24 mouse cellular contexts compared by ENCODE assay signal in genomic region chr4:127758961-127759360, GRCm38 (mm10).
DNase-seq lines count a peak whose midpoint lies in the region; ATAC-seq lines count a peak whose summit lies in the region.
"Had no signal": no experiment of that assay in that cellular context is flagged by ENCODE, and none has a peak within 500 bp of the region (broad histone marks: within the 10 kb centered on the region; RNA-seq: fewer than 3 reads in every experiment).

No protein-coding gene starts in this region.

- no peaks in the 10 kb centered on the region for H3K9me3 ChIP-seq in midbrain, embryonic 10.5 days (replicated peaks)
- no peaks in the 10 kb centered on the region for H3K9me3 ChIP-seq in midbrain, embryonic 13.5 days
- no peaks in the 10 kb centered on the region for H3K9me3 ChIP-seq in midbrain, embryonic 14.5 days (ENCODE audit: control insufficient read depth, low read length)
- no peaks in the 10 kb centered on the region for H3K9me3 ChIP-seq in midbrain, embryonic 15.5 days
- H3K9me3 ChIP-seq: embryonic facial prominence, embryonic 13.5 days; embryonic facial prominence, embryonic 15.5 days; forebrain, embryonic 10.5 days; forebrain, embryonic 12.5 days had no signal

- H3K4me3 ChIP-seq in midbrain, embryonic 10.5 days: no peak overlapping the region
- no peak overlapping the region for H3K4me3 ChIP-seq in midbrain, embryonic 13.5 days (replicated peaks)
- no peak overlapping the region for H3K4me3 ChIP-seq in midbrain, embryonic 14.5 days (replicated peaks; ENCODE audit: low read depth, low read length)
- no peak overlapping the region for H3K4me3 ChIP-seq in midbrain, embryonic 15.5 days
- H3K4me3 ChIP-seq: embryonic facial prominence, embryonic 13.5 days; embryonic facial prominence, embryonic 15.5 days; erythroblast, embryonic 14.5 days; forebrain, embryonic 10.5 days; forebrain, embryonic 12.5 days had no signal

- peak; percentile 36 for DNase-seq in midbrain, embryonic 10.5 days (ENCODE audit: low spot score)
- peak; percentile 22 for DNase-seq in midbrain, embryonic 14.5 days
- peak; percentile 20 for DNase-seq in retina, embryonic 14.5 days (ENCODE audit: low spot score)
- DNase-seq in retina, postnatal 7 days (ENCODE audit: low read depth, low spot score): peak; percentile 44
- no peak for DNase-seq in spleen, adult 18-20 months
- DNase-seq: adrenal gland, adult 2 months; adrenal gland, postnatal 10 days; adrenal gland, postnatal 25 days; cerebellum, adult 11 months; cerebellum, adult 18-20 months; cerebellum, adult 8-10 months; cerebellum, adult 9-11 months; cerebellum, postnatal 14 days; cerebellum, postnatal 36 days had no signal

- H3K9ac ChIP-seq in midbrain, embryonic 13.5 days (replicated peaks): no peak overlapping the region
- no peak overlapping the region for H3K9ac ChIP-seq in midbrain, embryonic 14.5 days (replicated peaks; ENCODE audit: low read length)
- no peak overlapping the region for H3K9ac ChIP-seq in midbrain, embryonic 15.5 days
- H3K9ac ChIP-seq: embryonic facial prominence, embryonic 13.5 days; embryonic facial prominence, embryonic 15.5 days; forebrain, embryonic 12.5 days had no signal

- ATAC-seq in midbrain, embryonic 13.5 days: no peak
- ATAC-seq in midbrain, embryonic 14.5 days (ENCODE audit: low FRiP score, low TSS enrichment): no peak
- no peak for ATAC-seq in midbrain, embryonic 15.5 days (replicated peaks)
- no peak for ATAC-seq in megakaryocyte, adult 5-6 weeks (ENCODE audit: poor library complexity, severe bottlenecking)
- ATAC-seq: forebrain, embryonic 14.5 days; forebrain, embryonic 16.5 days had no signal

- no peaks in the 10 kb centered on the region for H3K36me3 ChIP-seq in midbrain, embryonic 10.5 days
- H3K36me3 ChIP-seq in midbrain, embryonic 13.5 days: no peaks in the 10 kb centered on the region
- no peaks in the 10 kb centered on the region for H3K36me3 ChIP-seq in midbrain, embryonic 14.5 days (ENCODE audit: control insufficient read depth, insufficient read depth, low read length)
- H3K36me3 ChIP-seq in midbrain, embryonic 15.5 days (replicated peaks): no peaks in the 10 kb centered on the region
- H3K36me3 ChIP-seq: embryonic facial prominence, embryonic 13.5 days; embryonic facial prominence, embryonic 15.5 days; forebrain, embryonic 10.5 days; forebrain, embryonic 12.5 days had no signal

- H3K27me3 ChIP-seq in midbrain, embryonic 10.5 days (ENCODE audit: low read depth, poor library complexity, severe bottlenecking): peaks cover 61% of the 10 kb centered on the region
- no peaks in the 10 kb centered on the region for H3K27me3 ChIP-seq in midbrain, embryonic 13.5 days
- no peaks in the 10 kb centered on the region for H3K27me3 ChIP-seq in midbrain, embryonic 14.5 days (ENCODE audit: control insufficient read depth, insufficient read depth, low read length)
- no peaks in the 10 kb centered on the region for H3K27me3 ChIP-seq in midbrain, embryonic 15.5 days (replicated peaks)
- H3K27me3 ChIP-seq: embryonic facial prominence, embryonic 13.5 days; embryonic facial prominence, embryonic 15.5 days; forebrain, embryonic 12.5 days had no signal

- no peak overlapping the region for H3K27ac ChIP-seq in midbrain, embryonic 10.5 days (replicated peaks)
- no peak overlapping the region for H3K27ac ChIP-seq in midbrain, embryonic 13.5 days
- no peak overlapping the region for H3K27ac ChIP-seq in midbrain, embryonic 14.5 days (replicated peaks; ENCODE audit: low read depth, low read length)
- no peak overlapping the region for H3K27ac ChIP-seq in midbrain, embryonic 15.5 days
- H3K27ac ChIP-seq: embryonic facial prominence, embryonic 13.5 days; embryonic facial prominence, embryonic 15.5 days; forebrain, embryonic 10.5 days; forebrain, embryonic 12.5 days had no signal

- H3K4me1 ChIP-seq in midbrain, embryonic 10.5 days: peaks cover 9% of the 10 kb centered on the region
- H3K4me1 ChIP-seq in midbrain, embryonic 13.5 days (replicated peaks): 0 out of 2 replicates have a peak, but pooled peaks cover 3% of the 10 kb centered on the region
- H3K4me1 ChIP-seq in midbrain, embryonic 14.5 days (ENCODE audit: control insufficient read depth, insufficient read depth, low read length): no peaks in the 10 kb centered on the region
- H3K4me1 ChIP-seq in midbrain, embryonic 15.5 days: 0 out of 2 replicates have a peak, but pooled peaks cover 2% of the 10 kb centered on the region
- H3K4me1 ChIP-seq: embryonic facial prominence, embryonic 13.5 days; embryonic facial prominence, embryonic 15.5 days; forebrain, embryonic 10.5 days had no signal

- no peak overlapping the region for H3K4me2 ChIP-seq in midbrain, embryonic 13.5 days (replicated peaks)
- no peak overlapping the region for H3K4me2 ChIP-seq in midbrain, embryonic 14.5 days (ENCODE audit: low read length)
- H3K4me2 ChIP-seq in midbrain, embryonic 15.5 days: no peak overlapping the region
- H3K4me2 ChIP-seq: embryonic facial prominence, embryonic 13.5 days; embryonic facial prominence, embryonic 15.5 days; forebrain, embryonic 12.5 days had no signal

- WGBS in midbrain, embryonic 10.5 days: 30% methylated on average over 9 of the region's 9 CpGs
- 23% methylated on average over 9 of the region's 9 CpGs for WGBS in midbrain, embryonic 13.5 days
- 25% methylated on average over 9 of the region's 9 CpGs for WGBS in midbrain, embryonic 14.5 days
- WGBS in midbrain, embryonic 15.5 days: 24% methylated on average over 9 of the region's 9 CpGs

Comparison
In these comparisons a context has a peak if more than half of its experiments do, and no peak if none do; other contexts are left out.
1. DNase-seq: peak in midbrain, embryonic 10.5 days (single experiment), midbrain, embryonic 14.5 days (single experiment), retina, embryonic 14.5 days (single experiment) and retina, postnatal 7 days (single experiment); none in spleen, adult 18-20 months (0 of 2).